Mouse (Mus musculus) E14TG2a.4 (cell line): ENCODE measurements around the gene Spsb1.

ENCODE experiments used
- CTCF ChIP-seq: conservative IDR thresholded peaks from 2 replicates; pipeline ENCODE4 v1.5.1; 2014; ENCODE audit warnings: low read length
- NANOG ChIP-seq: IDR thresholded peaks from 2 replicates; pipeline ENCODE4 v1.6.1; 2014; ENCODE audit warnings: borderline replicate concordance, low read length, mixed read lengths
- POU5F1 ChIP-seq: IDR thresholded peaks from 2 replicates; pipeline ENCODE4 v1.6.1; 2014; ENCODE audit warnings: low read length, borderline replicate concordance

GRCm38 (mm10) chr4:149871014-149871413 is 83.8 kb downstream of the Spsb1 start:
- no peak for TF ChIP-seq NANOG
- no peak for TF ChIP-seq CTCF
- TF ChIP-seq POU5F1: no peak
